Mouse (Mus musculus): ENCODE data around the gene 4430402I18Rik.

DNA sequence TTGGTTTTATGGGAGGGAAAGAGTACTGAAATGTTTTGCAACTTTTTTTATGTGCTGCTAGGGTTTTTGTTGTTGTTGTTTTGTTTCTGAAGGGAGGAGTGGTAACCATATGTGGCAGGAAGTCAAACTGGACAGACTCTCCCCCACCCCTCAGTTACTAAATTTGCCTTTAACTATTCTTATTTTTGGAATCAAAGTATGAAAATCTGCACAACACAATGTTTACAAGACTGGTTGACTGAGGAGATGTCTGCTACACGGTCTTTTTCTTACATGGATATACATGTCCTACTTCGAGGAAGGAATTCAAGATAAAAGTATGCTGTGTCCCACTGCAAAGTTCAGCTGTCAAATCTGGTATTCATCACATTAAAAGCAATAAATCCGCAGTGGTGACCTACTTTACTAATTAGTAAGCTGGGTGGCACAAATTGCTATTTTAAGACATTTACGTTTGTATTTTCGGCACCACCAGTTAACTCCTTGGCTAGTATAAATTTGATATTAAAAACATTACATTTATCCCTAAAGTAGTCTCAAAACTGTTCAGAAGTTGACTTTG, 48.7 kb upstream of the 4430402I18Rik start:
- TF ChIP-seq CTCF (IDR thresholded peaks at IDR 0.05) (no peak), EP300 (IDR thresholded peaks at IDR 0.05) (no peak)
